Mouse (Mus musculus): Measurements from ENCODE around the gene Stra6l. TPM values are rescaled to one million over a fixed set of nuclear protein-coding genes. Genes with fewer than 3 reads are reported as not detected.
A peak's percentile ranks its signal among the peaks of the same experiment; 100 is the strongest.

Gene Stra6l
- polyA plus RNA-seq, 1 experiment, result 2.6 TPM

GRCm38 (mm10) chr4:45883250-45883649, 34.8 kb downstream of the Stra6l start:
- TF ChIP-seq POLR2A (IDR thresholded peaks at IDR 0.05; ENCODE audit: borderline replicate concordance, extremely low read depth, insufficient read depth, insufficient read length, poor library complexity, severe bottlenecking), result no peak
- no peak for TF ChIP-seq CTCF (IDR thresholded peaks at IDR 0.05; ENCODE audit: borderline replicate concordance, extremely low read depth, insufficient read depth, insufficient read length)
- no peak for DNase-seq (ENCODE audit: low read depth)

GRCm38 (mm10) chr4:45889487-45889886, 41.0 kb downstream of the Stra6l start:
- no peak for DNase-seq (ENCODE audit: low read depth)
- TF ChIP-seq CTCF (IDR thresholded peaks at IDR 0.05; ENCODE audit: borderline replicate concordance, extremely low read depth, insufficient read depth, insufficient read length) (no peak), POLR2A (IDR thresholded peaks at IDR 0.05; ENCODE audit: borderline replicate concordance, extremely low read depth, insufficient read depth, insufficient read length, poor library complexity, severe bottlenecking) (no peak)

- DNase-seq (ENCODE audit: low read depth), result peak; percentile 83
- TF ChIP-seq POLR2A (IDR thresholded peaks at IDR 0.05; ENCODE audit: borderline replicate concordance, extremely low read depth, insufficient read depth, insufficient read length, poor library complexity, severe bottlenecking) (no peak), CTCF (IDR thresholded peaks at IDR 0.05; ENCODE audit: borderline replicate concordance, extremely low read depth, insufficient read depth, insufficient read length) (no peak)
Measured at GRCm38 (mm10) chr4:45890066-45890761, 41.8 kb downstream of the Stra6l start, which contains the start of gene Ccdc180. Gene Ccdc180, plus strand, starts transcription at chr4:45890303.

GRCm38 (mm10) chr4:45896425-45897081, 48.1 kb downstream of the Stra6l start:
- TF ChIP-seq CTCF (IDR thresholded peaks at IDR 0.05; ENCODE audit: borderline replicate concordance, extremely low read depth, insufficient read depth, insufficient read length) (no peak), POLR2A (IDR thresholded peaks at IDR 0.05; ENCODE audit: borderline replicate concordance, extremely low read depth, insufficient read depth, insufficient read length, poor library complexity, severe bottlenecking) (no peak)
- peak; percentile 5 for DNase-seq (ENCODE audit: low read depth)

- TF ChIP-seq CTCF (IDR thresholded peaks at IDR 0.05; ENCODE audit: borderline replicate concordance, extremely low read depth, insufficient read depth, insufficient read length) (no peak), POLR2A (IDR thresholded peaks at IDR 0.05; ENCODE audit: borderline replicate concordance, extremely low read depth, insufficient read depth, insufficient read length, poor library complexity, severe bottlenecking) (no peak)
- no peak for DNase-seq (ENCODE audit: low read depth)
Measured at GRCm38 (mm10) chr4:45898413-45898812, 49.9 kb downstream of the Stra6l start.

- DNase-seq (ENCODE audit: low read depth), result no peak
- no peak for TF ChIP-seq POLR2A (IDR thresholded peaks at IDR 0.05; ENCODE audit: borderline replicate concordance, extremely low read depth, insufficient read depth, insufficient read length, poor library complexity, severe bottlenecking)
- TF ChIP-seq CTCF (IDR thresholded peaks at IDR 0.05; ENCODE audit: borderline replicate concordance, extremely low read depth, insufficient read depth, insufficient read length), result no peak
Measured at GRCm38 (mm10) chr4:45909256-45909655, 60.8 kb downstream of the Stra6l start.

- TF ChIP-seq POLR2A (IDR thresholded peaks at IDR 0.05; ENCODE audit: borderline replicate concordance, extremely low read depth, insufficient read depth, insufficient read length, poor library complexity, severe bottlenecking) (no peak), CTCF (IDR thresholded peaks at IDR 0.05; ENCODE audit: borderline replicate concordance, extremely low read depth, insufficient read depth, insufficient read length) (no peak)
- DNase-seq (ENCODE audit: low read depth), result no peak
Measured at GRCm38 (mm10) chr4:45909924-45910323, 61.5 kb downstream of the Stra6l start.

- no peak for DNase-seq (ENCODE audit: low read depth)
- TF ChIP-seq CTCF (IDR thresholded peaks at IDR 0.05; ENCODE audit: borderline replicate concordance, extremely low read depth, insufficient read depth, insufficient read length) (no peak), POLR2A (IDR thresholded peaks at IDR 0.05; ENCODE audit: borderline replicate concordance, extremely low read depth, insufficient read depth, insufficient read length, poor library complexity, severe bottlenecking) (no peak)
Measured at GRCm38 (mm10) chr4:45911256-45911655, 62.8 kb downstream of the Stra6l start.

- TF ChIP-seq CTCF (IDR thresholded peaks at IDR 0.05; ENCODE audit: borderline replicate concordance, extremely low read depth, insufficient read depth, insufficient read length) (no peak), POLR2A (IDR thresholded peaks at IDR 0.05; ENCODE audit: borderline replicate concordance, extremely low read depth, insufficient read depth, insufficient read length, poor library complexity, severe bottlenecking) (no peak)
- no peak for DNase-seq (ENCODE audit: low read depth)
Measured at GRCm38 (mm10) chr4:45911876-45912275, 63.4 kb downstream of the Stra6l start.

- DNase-seq (ENCODE audit: low read depth), result peak; percentile 1
- TF ChIP-seq CTCF (IDR thresholded peaks at IDR 0.05; ENCODE audit: borderline replicate concordance, extremely low read depth, insufficient read depth, insufficient read length), result no peak
- no peak for TF ChIP-seq POLR2A (IDR thresholded peaks at IDR 0.05; ENCODE audit: borderline replicate concordance, extremely low read depth, insufficient read depth, insufficient read length, poor library complexity, severe bottlenecking)
Measured at GRCm38 (mm10) chr4:45917091-45917490, 68.6 kb downstream of the Stra6l start.

GRCm38 (mm10) chr4:45921663-45922435, 73.4 kb downstream of the Stra6l start:
- DNase-seq (ENCODE audit: low read depth), result no peak
- no peak for TF ChIP-seq POLR2A (IDR thresholded peaks at IDR 0.05; ENCODE audit: borderline replicate concordance, extremely low read depth, insufficient read depth, insufficient read length, poor library complexity, severe bottlenecking)
- TF ChIP-seq CTCF (IDR thresholded peaks at IDR 0.05; ENCODE audit: borderline replicate concordance, extremely low read depth, insufficient read depth, insufficient read length), result no peak
